Mouse (Mus musculus): ENCODE data around the gene Kazn.

GRCm38 (mm10) chr4:142215760-142216159 lies 23.4 kb downstream of the Kazn start:
- TF ChIP-seq CTCF (IDR thresholded peaks at IDR 0.05; ENCODE audit: control insufficient read depth, insufficient read depth, insufficient read length) (no peak), USF1 (IDR thresholded peaks at IDR 0.05; ENCODE audit: low read depth) (no peak), MAX (IDR thresholded peaks at IDR 0.05) (no peak)

Data from C2C12 (cell line).